Mouse (Mus musculus) cortical plate, adult 2 months (tissue): ENCODE measurements around the gene Dscaml1. TPM values are rescaled to one million over a fixed set of nuclear protein-coding genes. Genes with fewer than 3 reads are reported as not detected.

Experiments used
- H3K27ac ChIP-seq: fragments of 200-500 bp; 2 replicates; pipeline ENCODE4 v1.5.1; 2012; ENCODE audit warnings: low read length, control low read depth, inconsistent platforms; ENCODE audit not compliant: insufficient read depth
- H3K4me1 ChIP-seq: fragments of 200-500 bp; 2 replicates; pipeline ENCODE4 v1.6.1; 2011; ENCODE audit warnings: low read length; ENCODE audit not compliant: control insufficient read depth, insufficient read depth
- H3K4me3 ChIP-seq: fragments of 200-500 bp; 2 replicates; pipeline ENCODE4 v1.5.1; 2011; ENCODE audit warnings: mild to moderate bottlenecking, low read length, control low read depth; ENCODE audit not compliant: insufficient read depth
- CTCF ChIP-seq: fragments of 200-500 bp; IDR thresholded peaks from 2 replicates; pipeline ENCODE4 v1.5.1; 2011; ENCODE audit warnings: mild to moderate bottlenecking, control low read depth, low read length; ENCODE audit not compliant: insufficient read depth; ENCODE audit errors: extremely low read depth
- POLR2A ChIP-seq: fragments of 200-500 bp; IDR thresholded peaks from 2 replicates; pipeline ENCODE4 v1.6.1; 2011; ENCODE audit warnings: mild to moderate bottlenecking, low read length, control low read depth; ENCODE audit not compliant: insufficient read depth; ENCODE audit errors: extremely low read depth
- polyA plus RNA-seq: library from polyadenylated mRNA; depleted of rRNA; stranded (reverse); fragments of >200 nt; gene quantifications from 2 replicates; pipeline ENCODE4 v1.2.3, GENCODE M21; 2012

The Dscaml1 gene
- polyA plus RNA-seq, 1 experiment = 29.7 TPM

- Histone ChIP-seq H3K27ac (no peak overlapping the region), H3K4me3 (no peak overlapping the region), H3K4me1 (peaks cover 7% of the 10 kb centered on the region; the same call in 1 of the 2 replicates)
- no peak for TF ChIP-seq CTCF
- TF ChIP-seq POLR2A = no peak
Observed at GRCm38 (mm10) chr9:45440083-45440784, 13.8 kb downstream of the Dscaml1 start.

- Histone ChIP-seq H3K27ac (no peak overlapping the region), H3K4me3 (no peak overlapping the region), H3K4me1 (peaks cover 3% of the 10 kb centered on the region; the same call in 1 of the 2 replicates)
- TF ChIP-seq CTCF = no peak
- TF ChIP-seq POLR2A = no peak
Observed at GRCm38 (mm10) chr9:45444251-45444798, 17.9 kb downstream of the Dscaml1 start.

- no peak for TF ChIP-seq POLR2A
- TF ChIP-seq CTCF = no peak
- H3K27ac ChIP-seq = no peak overlapping the region
Observed at GRCm38 (mm10) chr9:45449658-45450057, 23.2 kb downstream of the Dscaml1 start.

GRCm38 (mm10) chr9:45451346-45451745 lies 24.9 kb downstream of the Dscaml1 start:
- no peak for TF ChIP-seq CTCF
- TF ChIP-seq POLR2A = no peak
- H3K4me3 ChIP-seq = no peak overlapping the region
- no peak overlapping the region for H3K27ac ChIP-seq
- H3K4me1 ChIP-seq = peaks cover 4% of the 10 kb centered on the region

More at GRCm38 (mm10) chr9:45449658-45450057, 23.2 kb downstream of the Dscaml1 start:
- Histone ChIP-seq H3K4me1 (peaks cover 4% of the 10 kb centered on the region), H3K4me3 (no peak overlapping the region)

- no peak overlapping the region for H3K4me3 ChIP-seq
- H3K4me1 ChIP-seq = peaks cover 7% of the 10 kb centered on the region
- H3K27ac ChIP-seq = no peak overlapping the region
- no peak for TF ChIP-seq CTCF
- TF ChIP-seq POLR2A = no peak
Observed at GRCm38 (mm10) chr9:45454032-45454431, 27.6 kb downstream of the Dscaml1 start.

- no peak overlapping the region for H3K27ac ChIP-seq
- TF ChIP-seq POLR2A (no peak), CTCF (no peak)
- peaks cover 8% of the 10 kb centered on the region for H3K4me1 ChIP-seq
- no peak overlapping the region for H3K4me3 ChIP-seq
Observed at GRCm38 (mm10) chr9:45454889-45455610, 28.6 kb downstream of the Dscaml1 start.

GRCm38 (mm10) chr9:45457200-45457599 lies 30.8 kb downstream of the Dscaml1 start:
- H3K4me1 ChIP-seq = peaks cover 8% of the 10 kb centered on the region
- TF ChIP-seq CTCF = no peak
- no peak for TF ChIP-seq POLR2A
- no peak overlapping the region for H3K4me3 ChIP-seq
- no peak overlapping the region for H3K27ac ChIP-seq

- Histone ChIP-seq H3K4me1 (peaks cover 8% of the 10 kb centered on the region), H3K4me3 (no peak overlapping the region), H3K27ac (0 out of 2 replicates have a peak overlapping the region, but pooled peaks have one; percentile 8)
- TF ChIP-seq CTCF (no peak), POLR2A (no peak)
Observed at GRCm38 (mm10) chr9:45458363-45458762, 31.9 kb downstream of the Dscaml1 start.

GRCm38 (mm10) chr9:45465396-45466019 lies 39.1 kb downstream of the Dscaml1 start:
- no peak overlapping the region for H3K4me3 ChIP-seq
- H3K4me1 ChIP-seq = peaks cover 8% of the 10 kb centered on the region
- no peak for TF ChIP-seq CTCF
- TF ChIP-seq POLR2A = no peak
- H3K27ac ChIP-seq = no peak overlapping the region

- Histone ChIP-seq H3K27ac (no peak overlapping the region), H3K4me1 (peaks cover 17% of the 10 kb centered on the region)
Observed at GRCm38 (mm10) chr9:45468235-45468634, 41.8 kb downstream of the Dscaml1 start.

More at GRCm38 (mm10) chr9:45468235-45468634, 41.8 kb downstream of the Dscaml1 start:
- H3K4me3 ChIP-seq = no peak overlapping the region
- no peak for TF ChIP-seq POLR2A
- no peak for TF ChIP-seq CTCF
